Mouse (Mus musculus) neural tube, embryonic 14.5 days (tissue): ENCODE data around the gene Pnpla6. TPM values are rescaled to one million over a fixed set of nuclear protein-coding genes. Genes with fewer than 3 reads are reported as not detected.

Source experiments
- ATAC-seq: fragments of 200-750 bp; cut with Nextera tagmentation; 2 replicates; pipeline ENCODE4 v1.8.0; 2017; ENCODE audit warnings: low read depth, mild to moderate bottlenecking, moderate TSS enrichment, moderate library complexity
- H3K27ac ChIP-seq: fragments of 300-500 bp; sonication (generic); 2 replicates; pipeline ENCODE4 v1.5.1; 2014; ENCODE audit warnings: low read depth, mild to moderate bottlenecking, control low read depth, low read length, moderate library complexity, mixed read lengths
- H3K27me3 ChIP-seq: fragments of 300-500 bp; sonication (generic); 2 replicates; pipeline ENCODE4 v1.6.1; 2014; ENCODE audit warnings: low read length; ENCODE audit not compliant: control insufficient read depth, insufficient read depth
- H3K36me3 ChIP-seq: fragments of 300-500 bp; sonication (generic); 2 replicates; pipeline ENCODE4 v1.6.1; 2014; ENCODE audit warnings: low read length, mixed read lengths; ENCODE audit not compliant: control insufficient read depth, insufficient read depth
- H3K4me1 ChIP-seq: fragments of 300-500 bp; sonication (generic); 2 replicates; pipeline ENCODE4 v1.6.1; 2014; ENCODE audit warnings: low read length; ENCODE audit not compliant: control insufficient read depth, insufficient read depth
- H3K4me2 ChIP-seq: fragments of 300-500 bp; sonication (generic); 2 replicates; pipeline ENCODE4 v1.6.1; 2014; ENCODE audit warnings: mild to moderate bottlenecking, low read depth, low read length, control low read depth
- H3K4me3 ChIP-seq: fragments of 300-500 bp; sonication (generic); 2 replicates; pipeline ENCODE4 v1.5.1; 2014; ENCODE audit warnings: low read depth, low read length, control low read depth, mixed read lengths
- H3K9ac ChIP-seq: fragments of 300-500 bp; sonication (generic); replicated peaks from 2 replicates; pipeline ENCODE4 v1.6.1; 2014; ENCODE audit warnings: low read depth, mild to moderate bottlenecking, control low read depth, low read length, mixed read lengths
- H3K9me3 ChIP-seq: fragments of 300-500 bp; sonication (generic); 2 replicates; pipeline ENCODE4 v1.6.1; 2016; ENCODE audit warnings: low read length; ENCODE audit not compliant: control insufficient read depth
- WGBS: fragments of 180-500 bp; shearing (Covaris S2); extraction: QIAGEN DNeasy Blood & Tissue Kit; methylation state at CpG from one replicate; pipeline ENCODE4 v1.1.7; 2014; 5-methylcytosine and 5-hydroxymethylcytosine counted together
- polyA plus RNA-seq: library from polyadenylated mRNA; unstranded; fragments of >200 nt; fragmentation: Nextera tagmentation; extraction: Ambion mirVana; gene quantifications from 2 replicates; pipeline ENCODE4 v1.2.1, GENCODE M21; 2014

The Pnpla6 gene
- polyA plus RNA-seq, 1 experiment from 2014 or later: 33.5 TPM

- WGBS: 87% methylated on average over 22 of the region's 22 CpGs
- no peaks in the 10 kb centered on the region for H3K27me3 ChIP-seq
- ATAC-seq: no peak
Measured at GRCm38 (mm10) chr8:3482240-3482740, 32.9 kb upstream of the Pnpla6 start.

DNA sequence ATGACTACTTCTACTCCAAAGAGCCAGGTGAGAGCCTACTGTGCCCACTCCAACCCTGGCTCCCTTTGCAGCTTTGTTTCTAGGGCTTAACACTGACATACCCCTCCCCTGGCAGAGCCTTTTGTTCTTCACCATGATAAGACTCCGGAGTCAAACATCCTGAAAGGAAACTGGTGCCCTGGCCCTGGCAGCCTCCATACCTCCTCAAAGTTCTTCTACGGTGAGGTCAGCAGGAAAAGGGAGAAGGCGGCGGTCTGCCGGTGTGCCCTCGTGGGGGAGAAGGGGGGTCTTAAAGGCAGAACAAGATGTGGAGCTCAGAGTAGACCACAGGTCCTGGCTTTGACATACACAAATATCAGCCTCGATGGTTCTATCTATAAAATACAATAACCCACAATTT, 31.6 kb upstream of the Pnpla6 start:
- no peaks in the 10 kb centered on the region for H3K27me3 ChIP-seq
- no peak for ATAC-seq
- no peaks in the 10 kb centered on the region for H3K9me3 ChIP-seq
- H3K36me3 ChIP-seq: no peaks in the 10 kb centered on the region
- 84% methylated on average over 7 of the region's 7 CpGs for WGBS
- no peak overlapping the region for H3K4me3 ChIP-seq
- H3K27ac ChIP-seq: no peak overlapping the region
- H3K4me1 ChIP-seq: no peaks in the 10 kb centered on the region
- no peak overlapping the region for H3K9ac ChIP-seq
- H3K4me2 ChIP-seq: no peak overlapping the region

More at GRCm38 (mm10) chr8:3482240-3482740, 32.9 kb upstream of the Pnpla6 start:
- H3K36me3 ChIP-seq: no peaks in the 10 kb centered on the region
- H3K27ac ChIP-seq: no peak overlapping the region
- no peak overlapping the region for H3K4me2 ChIP-seq
- H3K9me3 ChIP-seq: no peaks in the 10 kb centered on the region
- no peak overlapping the region for H3K9ac ChIP-seq
- no peaks in the 10 kb centered on the region for H3K4me1 ChIP-seq
- no peak overlapping the region for H3K4me3 ChIP-seq

- Histone ChIP-seq H3K4me1 (no peaks in the 10 kb centered on the region), H3K36me3 (no peaks in the 10 kb centered on the region), H3K9me3 (no peaks in the 10 kb centered on the region), H3K27ac (no peak overlapping the region), H3K4me2 (no peak overlapping the region), H3K9ac (no peak overlapping the region), H3K4me3 (no peak overlapping the region), H3K27me3 (no peaks in the 10 kb centered on the region)
- WGBS: 34% methylated on average over 5 of the region's 5 CpGs
- ATAC-seq: peak; percentile 52; the same call in 1 of the 2 replicates
Measured at GRCm38 (mm10) chr8:3485192-3485591, 30.0 kb upstream of the Pnpla6 start.

DNA sequence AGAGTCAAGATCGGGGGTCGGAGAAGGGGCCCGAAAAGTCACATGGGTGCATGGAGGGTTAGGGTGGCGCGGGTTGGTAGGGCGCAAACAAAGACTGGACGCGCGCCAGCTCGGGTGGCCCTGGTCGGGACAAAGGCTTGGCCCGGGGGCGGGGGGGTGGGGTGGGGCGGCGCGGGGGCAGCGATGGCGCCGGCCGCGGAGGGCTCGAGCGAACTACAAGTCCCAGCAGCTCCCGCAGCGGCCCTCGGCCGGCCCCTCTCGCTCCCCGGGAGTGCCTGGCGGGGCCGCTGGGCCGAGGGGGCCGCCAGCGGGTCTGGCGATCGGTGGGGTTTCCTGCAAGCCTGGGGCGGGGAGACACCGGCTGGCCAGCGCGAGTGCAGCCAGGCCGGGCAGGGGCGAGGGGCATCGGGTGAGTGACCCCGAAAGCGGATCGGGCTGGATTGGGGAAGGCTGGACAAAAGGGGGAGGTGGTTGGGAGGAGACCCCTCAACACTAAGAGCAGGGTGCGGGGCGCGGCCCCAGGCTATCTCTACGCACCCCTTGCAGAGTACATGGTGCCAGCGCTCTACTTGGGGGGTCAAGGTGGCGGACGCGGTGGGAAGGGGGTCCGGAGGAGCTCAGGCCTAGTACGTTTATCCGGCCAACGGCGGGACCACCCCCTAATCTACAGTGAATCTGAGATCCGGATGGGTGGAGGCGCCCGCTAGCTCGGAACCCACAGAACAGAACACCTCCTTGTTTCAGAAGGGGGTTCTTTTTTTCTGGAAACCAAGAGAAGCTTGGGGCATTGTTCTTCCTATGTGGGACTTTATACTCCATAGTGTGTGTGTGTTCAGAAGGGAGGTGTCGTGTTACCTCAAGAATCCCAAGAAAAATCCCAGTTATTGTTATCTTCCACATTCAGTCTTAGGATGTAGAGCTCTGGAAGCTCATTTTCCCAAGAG, 22.0 kb upstream of the Pnpla6 start, which contains the start of gene Zfp358:
Gene Zfp358, plus strand, starts transcription at position 238 of the 944 bp plus-strand sequence.
- ATAC-seq: peak; percentile 90
- Histone ChIP-seq H3K27me3 (no peaks in the 10 kb centered on the region), H3K4me2 (peak within 1 kb of the TSS; percentile 93), H3K27ac (peak within 1 kb of the TSS; percentile 88), H3K4me3 (peak within 1 kb of the TSS; percentile 91), H3K4me1 (peaks cover 3% of the 10 kb centered on the region; the same call in 1 of the 2 replicates), H3K9ac (peak within 1 kb of the TSS; percentile 97), H3K36me3 (peaks cover 15% of the 10 kb centered on the region), H3K9me3 (no peaks in the 10 kb centered on the region)
- under 1% methylated on average over 57 of the region's 64 CpGs for WGBS

DNA sequence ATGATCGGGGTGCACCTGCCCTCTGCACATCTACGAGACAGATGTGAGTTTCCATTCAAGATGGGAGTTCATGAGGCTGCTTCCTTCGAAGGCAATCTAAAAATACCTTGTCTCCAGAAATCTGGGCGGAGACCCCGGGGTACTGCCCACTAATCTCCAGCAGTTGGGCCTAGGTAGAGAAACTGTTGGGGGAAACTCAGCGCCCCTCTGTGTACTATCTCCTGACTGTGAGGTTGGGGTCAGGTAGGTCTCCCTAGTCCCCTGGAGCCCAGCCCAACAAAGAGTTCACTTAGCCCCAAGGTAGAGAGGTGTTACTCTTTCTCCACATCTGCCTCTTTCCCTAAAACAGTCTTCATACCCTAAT, 21.4 kb upstream of the Pnpla6 start:
- Histone ChIP-seq H3K9ac (peak overlapping the region; percentile 97), H3K4me3 (peak overlapping the region; percentile 91), H3K4me2 (peak overlapping the region; percentile 93), H3K27me3 (no peaks in the 10 kb centered on the region), H3K9me3 (no peaks in the 10 kb centered on the region), H3K4me1 (peaks cover 3% of the 10 kb centered on the region; the same call in 1 of the 2 replicates), H3K27ac (peak overlapping the region; percentile 88), H3K36me3 (peaks cover 15% of the 10 kb centered on the region)
- ATAC-seq: peak; percentile 14
- 47% methylated on average over 6 of the region's 6 CpGs for WGBS

- Histone ChIP-seq H3K4me1 (peaks cover 4% of the 10 kb centered on the region), H3K9me3 (no peaks in the 10 kb centered on the region), H3K4me2 (no peak overlapping the region), H3K4me3 (no peak overlapping the region), H3K9ac (no peak overlapping the region), H3K27ac (no peak overlapping the region), H3K27me3 (no peaks in the 10 kb centered on the region), H3K36me3 (peaks cover 15% of the 10 kb centered on the region)
- WGBS: 98% methylated on average over 44 of the region's 44 CpGs
- ATAC-seq: no peak
Measured at GRCm38 (mm10) chr8:3495578-3496427, 19.4 kb upstream of the Pnpla6 start.

DNA sequence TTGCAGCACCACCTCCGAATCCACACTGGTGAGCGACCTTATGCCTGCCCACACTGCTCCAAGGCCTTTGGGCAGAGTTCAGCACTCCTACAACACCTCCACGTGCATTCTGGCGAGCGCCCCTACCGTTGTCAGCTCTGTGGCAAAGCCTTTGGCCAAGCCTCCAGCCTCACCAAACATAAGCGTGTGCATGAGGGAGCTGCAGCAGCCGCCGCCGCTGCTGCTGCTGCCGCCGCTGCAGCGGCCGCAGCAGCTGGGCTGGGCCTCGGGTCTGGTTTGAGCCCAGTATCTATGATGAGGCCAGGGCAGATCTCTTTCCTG, 18.8 kb upstream of the Pnpla6 start:
- peaks cover 15% of the 10 kb centered on the region for H3K36me3 ChIP-seq
- H3K27me3 ChIP-seq: no peaks in the 10 kb centered on the region
- no peak overlapping the region for H3K27ac ChIP-seq
- no peak overlapping the region for H3K9ac ChIP-seq
- no peaks in the 10 kb centered on the region for H3K9me3 ChIP-seq
- H3K4me1 ChIP-seq: peaks cover 10% of the 10 kb centered on the region
- 92% methylated on average over 15 of the region's 15 CpGs for WGBS
- no peak overlapping the region for H3K4me3 ChIP-seq
- ATAC-seq: no peak
- H3K4me2 ChIP-seq: no peak overlapping the region

DNA sequence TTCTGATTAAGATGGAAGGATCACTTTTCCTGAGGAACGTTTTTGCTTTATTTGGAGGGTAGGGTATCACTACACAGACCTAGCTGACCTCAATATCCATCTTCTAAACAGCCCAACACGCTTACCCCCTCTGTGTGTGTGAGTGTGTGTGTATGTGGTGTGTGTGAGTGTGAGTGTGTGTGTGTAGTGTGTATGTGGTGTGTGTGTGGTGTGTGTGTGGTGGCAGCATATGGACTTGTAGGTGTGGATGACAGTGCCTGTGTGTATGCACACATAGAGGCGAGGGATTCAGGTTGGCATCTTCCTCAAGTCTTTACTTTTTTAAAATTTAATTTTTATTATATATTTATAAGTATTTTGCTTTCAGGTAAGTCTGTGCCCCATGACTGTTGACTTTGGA, 16.6 kb upstream of the Pnpla6 start:
- H3K27ac ChIP-seq: no peak overlapping the region
- WGBS: 89% methylated on average over 3 of the region's 3 CpGs

More for the DNA sequence above, 16.6 kb upstream of the Pnpla6 start:
- H3K4me3 ChIP-seq: no peak overlapping the region
- H3K27me3 ChIP-seq: no peaks in the 10 kb centered on the region
- H3K4me1 ChIP-seq: peaks cover 12% of the 10 kb centered on the region
- H3K36me3 ChIP-seq: peaks cover 15% of the 10 kb centered on the region
- H3K4me2 ChIP-seq: no peak overlapping the region
- H3K9me3 ChIP-seq: no peaks in the 10 kb centered on the region
- ATAC-seq: no peak
- H3K9ac ChIP-seq: no peak overlapping the region
